Mouse (Mus musculus): ENCODE measurements around the gene Gap43. TPM values are rescaled to one million over a fixed set of nuclear protein-coding genes. Genes with fewer than 3 reads are reported as not detected.
A peak's percentile ranks its signal among the peaks of the same experiment; 100 is the strongest.

Gap43 gene
- polyA plus RNA-seq, 2 experiments, result 48.0 to 57.0 TPM

- H3K4me2 ChIP-seq (replicated peaks; ENCODE audit: low read depth, low read length, severe bottlenecking), result no peak overlapping the region
- H3K36me3 ChIP-seq (ENCODE audit: control insufficient read depth, insufficient read depth, low read length), result no peaks in the 10 kb centered on the region
- 36% methylated on average over 6 of the region's 6 CpGs for WGBS
- H3K9me3 ChIP-seq (ENCODE audit: control insufficient read depth, low read length), result no peaks in the 10 kb centered on the region
- no peak overlapping the region for H3K4me3 ChIP-seq (replicated peaks; ENCODE audit: low read length)
- DNase-seq (ENCODE audit: low spot score) (peak; percentile 39), ATAC-seq (ENCODE audit: low FRiP score, low read depth) (peak; percentile 56; the same call in 1 of the 2 replicates)
- H3K27me3 ChIP-seq (ENCODE audit: control insufficient read depth, insufficient read depth, low read length), result no peaks in the 10 kb centered on the region
- no peak for TF ChIP-seq POLR2A (IDR thresholded peaks at IDR 0.05; ENCODE audit: borderline replicate concordance, extremely low read depth, insufficient read depth, insufficient read length)
- H3K4me1 ChIP-seq (ENCODE audit: control insufficient read depth, insufficient read depth, low read length), result peaks cover 12% of the 10 kb centered on the region
- no peak overlapping the region for H3K27ac ChIP-seq (replicated peaks; ENCODE audit: low read depth, low read length)
- H3K9ac ChIP-seq (ENCODE audit: low read depth, low read length, severe bottlenecking), result no peak overlapping the region
Measured at GRCm38 (mm10) chr16:42303461-42303860, 37.0 kb downstream of the Gap43 start.

GRCm38 (mm10) chr16:42294481-42294880 is 46.0 kb downstream of the Gap43 start:
- Histone ChIP-seq H3K27ac (replicated peaks; ENCODE audit: low read depth, low read length) (no peak overlapping the region), H3K9me3 (ENCODE audit: control insufficient read depth, low read length) (no peaks in the 10 kb centered on the region), H3K4me3 (replicated peaks; ENCODE audit: low read length) (no peak overlapping the region), H3K27me3 (ENCODE audit: control insufficient read depth, insufficient read depth, low read length) (no peaks in the 10 kb centered on the region), H3K4me1 (ENCODE audit: control insufficient read depth, insufficient read depth, low read length) (no peaks in the 10 kb centered on the region), H3K4me2 (replicated peaks; ENCODE audit: low read depth, low read length, severe bottlenecking) (no peak overlapping the region), H3K9ac (ENCODE audit: low read depth, low read length, severe bottlenecking) (no peak overlapping the region), H3K36me3 (ENCODE audit: control insufficient read depth, insufficient read depth, low read length) (no peaks in the 10 kb centered on the region)
- DNase-seq (ENCODE audit: low spot score), result no peak
- ATAC-seq (ENCODE audit: low FRiP score, low read depth), result no peak
- TF ChIP-seq POLR2A (IDR thresholded peaks at IDR 0.05; ENCODE audit: borderline replicate concordance, extremely low read depth, insufficient read depth, insufficient read length), result no peak
- WGBS, result 90% methylated on average over 5 of the region's 5 CpGs

GRCm38 (mm10) chr16:42294056-42294455 is 46.4 kb downstream of the Gap43 start:
- DNase-seq (ENCODE audit: low spot score) (no peak), ATAC-seq (ENCODE audit: low FRiP score, low read depth) (no peak)
- no peak overlapping the region for H3K4me3 ChIP-seq (replicated peaks; ENCODE audit: low read length)
- no peaks in the 10 kb centered on the region for H3K36me3 ChIP-seq (ENCODE audit: control insufficient read depth, insufficient read depth, low read length)
- no peak for TF ChIP-seq POLR2A (IDR thresholded peaks at IDR 0.05; ENCODE audit: borderline replicate concordance, extremely low read depth, insufficient read depth, insufficient read length)
- no peak overlapping the region for H3K4me2 ChIP-seq (replicated peaks; ENCODE audit: low read depth, low read length, severe bottlenecking)
- 92% methylated on average over 2 of the region's 2 CpGs for WGBS
- no peak overlapping the region for H3K9ac ChIP-seq (ENCODE audit: low read depth, low read length, severe bottlenecking)
- no peak overlapping the region for H3K27ac ChIP-seq (replicated peaks; ENCODE audit: low read depth, low read length)
- no peaks in the 10 kb centered on the region for H3K4me1 ChIP-seq (ENCODE audit: control insufficient read depth, insufficient read depth, low read length)
- no peaks in the 10 kb centered on the region for H3K27me3 ChIP-seq (ENCODE audit: control insufficient read depth, insufficient read depth, low read length)
- no peaks in the 10 kb centered on the region for H3K9me3 ChIP-seq (ENCODE audit: control insufficient read depth, low read length)

GRCm38 (mm10) chr16:42291572-42291971 is 48.9 kb downstream of the Gap43 start:
- no peaks in the 10 kb centered on the region for H3K4me1 ChIP-seq (ENCODE audit: control insufficient read depth, insufficient read depth, low read length)
- no peak for DNase-seq (ENCODE audit: low spot score)
- no peaks in the 10 kb centered on the region for H3K36me3 ChIP-seq (ENCODE audit: control insufficient read depth, insufficient read depth, low read length)
- no peak for ATAC-seq (ENCODE audit: low FRiP score, low read depth)
- H3K4me3 ChIP-seq (replicated peaks; ENCODE audit: low read length), result no peak overlapping the region
- H3K27me3 ChIP-seq (ENCODE audit: control insufficient read depth, insufficient read depth, low read length), result no peaks in the 10 kb centered on the region
- TF ChIP-seq POLR2A (IDR thresholded peaks at IDR 0.05; ENCODE audit: borderline replicate concordance, extremely low read depth, insufficient read depth, insufficient read length), result no peak
- no peak overlapping the region for H3K27ac ChIP-seq (replicated peaks; ENCODE audit: low read depth, low read length)
- H3K4me2 ChIP-seq (replicated peaks; ENCODE audit: low read depth, low read length, severe bottlenecking), result no peak overlapping the region
- no peaks in the 10 kb centered on the region for H3K9me3 ChIP-seq (ENCODE audit: control insufficient read depth, low read length)
- 87% methylated on average over 8 of the region's 8 CpGs for WGBS
- H3K9ac ChIP-seq (ENCODE audit: low read depth, low read length, severe bottlenecking), result no peak overlapping the region

- H3K36me3 ChIP-seq (ENCODE audit: control insufficient read depth, insufficient read depth, low read length), result no peaks in the 10 kb centered on the region
- H3K4me1 ChIP-seq (ENCODE audit: control insufficient read depth, insufficient read depth, low read length), result no peaks in the 10 kb centered on the region
- H3K27ac ChIP-seq (replicated peaks; ENCODE audit: low read depth, low read length), result no peak overlapping the region
- no peak overlapping the region for H3K9ac ChIP-seq (ENCODE audit: low read depth, low read length, severe bottlenecking)
- 76% methylated on average over 3 of the region's 3 CpGs for WGBS
- H3K27me3 ChIP-seq (ENCODE audit: control insufficient read depth, insufficient read depth, low read length), result no peaks in the 10 kb centered on the region
- no peak overlapping the region for H3K4me3 ChIP-seq (replicated peaks; ENCODE audit: low read length)
- H3K9me3 ChIP-seq (ENCODE audit: control insufficient read depth, low read length), result no peaks in the 10 kb centered on the region
- H3K4me2 ChIP-seq (replicated peaks; ENCODE audit: low read depth, low read length, severe bottlenecking), result no peak overlapping the region
- DNase-seq (ENCODE audit: low spot score) (no peak), ATAC-seq (ENCODE audit: low FRiP score, low read depth) (no peak)
- no peak for TF ChIP-seq POLR2A (IDR thresholded peaks at IDR 0.05; ENCODE audit: borderline replicate concordance, extremely low read depth, insufficient read depth, insufficient read length)
Measured at GRCm38 (mm10) chr16:42284005-42284404, 56.4 kb downstream of the Gap43 start.

- H3K4me1 ChIP-seq (ENCODE audit: control insufficient read depth, insufficient read depth, low read length), result peaks cover 2% of the 10 kb centered on the region; the same call in 1 of the 2 replicates
- ATAC-seq (ENCODE audit: low FRiP score, low read depth) (no peak), DNase-seq (ENCODE audit: low spot score) (no peak)
- no peak overlapping the region for H3K27ac ChIP-seq (replicated peaks; ENCODE audit: low read depth, low read length)
- H3K27me3 ChIP-seq (ENCODE audit: control insufficient read depth, insufficient read depth, low read length), result no peaks in the 10 kb centered on the region
- H3K9me3 ChIP-seq (ENCODE audit: control insufficient read depth, low read length), result no peaks in the 10 kb centered on the region
- no peak overlapping the region for H3K4me2 ChIP-seq (replicated peaks; ENCODE audit: low read depth, low read length, severe bottlenecking)
- H3K9ac ChIP-seq (ENCODE audit: low read depth, low read length, severe bottlenecking), result no peak overlapping the region
- no peak overlapping the region for H3K4me3 ChIP-seq (replicated peaks; ENCODE audit: low read length)
- no peaks in the 10 kb centered on the region for H3K36me3 ChIP-seq (ENCODE audit: control insufficient read depth, insufficient read depth, low read length)
- WGBS, result 88% methylated on average over 2 of the region's 2 CpGs
- no peak for TF ChIP-seq POLR2A (IDR thresholded peaks at IDR 0.05; ENCODE audit: borderline replicate concordance, extremely low read depth, insufficient read depth, insufficient read length)
Measured at GRCm38 (mm10) chr16:42277713-42278112, 62.7 kb downstream of the Gap43 start.

Measured in limb, embryonic 14.5 days (tissue).